Mouse (Mus musculus): Measurements from ENCODE around the gene Aen. TPM values are rescaled to one million over a fixed set of nuclear protein-coding genes. Genes with fewer than 3 reads are reported as not detected.

Aen gene
- total and polyA plus RNA-seq, 2 experiments from 2014 or later = 43.0 to 54.4 TPM

DNA sequence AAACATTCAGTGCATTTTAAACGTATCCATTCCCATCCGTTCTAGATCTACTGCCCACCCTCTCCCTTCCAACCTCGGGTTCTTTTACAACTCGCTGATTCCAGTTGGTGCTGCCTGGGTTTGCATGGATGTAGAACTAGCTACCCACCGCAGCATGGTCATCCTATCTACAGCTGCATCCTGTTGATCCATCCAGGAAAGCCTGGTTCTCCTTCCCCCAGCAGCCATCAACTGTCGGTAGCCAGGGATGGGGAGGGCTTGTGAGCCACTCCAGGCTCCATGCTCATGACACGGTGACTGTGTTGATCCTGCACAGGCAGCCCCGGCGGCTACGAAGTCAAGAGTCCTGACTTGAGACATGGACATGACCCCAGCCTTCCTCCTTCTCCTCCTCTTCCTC is 1.7 kb upstream of the Aen start:
- Histone ChIP-seq H3K9ac (replicated peaks; ENCODE audit: low read length) (no peak overlapping the region), H3K4me1 (ENCODE audit: insufficient read depth, low read length) (peaks cover 4% of the 10 kb centered on the region), H3K4me2 (ENCODE audit: low read depth, low read length) (no peak overlapping the region), H3K9me3 (ENCODE audit: low read length) (no peaks in the 10 kb centered on the region), H3K4me3 (ENCODE audit: low read length) (no peak overlapping the region), H3K27me3 (ENCODE audit: insufficient read depth, low read length) (no peaks in the 10 kb centered on the region), H3K27ac (no peak overlapping the region), H3K36me3 (ENCODE audit: insufficient read depth, low read length) (no peaks in the 10 kb centered on the region)
- no peak for DNase-seq (ENCODE audit: low spot score)
- TF ChIP-seq CTCF (IDR thresholded peaks at IDR 0.05; ENCODE audit: low read depth) = no peak
- 86% methylated on average over 10 of the region's 10 CpGs for WGBS
- ATAC-seq = no peak

- no peaks in the 10 kb centered on the region for H3K36me3 ChIP-seq (ENCODE audit: insufficient read depth, low read length)
- no peak for TF ChIP-seq CTCF (IDR thresholded peaks at IDR 0.05; ENCODE audit: low read depth)
- H3K9ac ChIP-seq (replicated peaks; ENCODE audit: low read length) = peak overlapping the region; percentile 63; the same call in 1 of the 2 replicates
- H3K4me3 ChIP-seq (ENCODE audit: low read length) = peak overlapping the region; percentile 90
- H3K27ac ChIP-seq = no peak overlapping the region
- no peak for DNase-seq (ENCODE audit: low spot score)
- H3K9me3 ChIP-seq (ENCODE audit: low read length) = no peaks in the 10 kb centered on the region
- peaks cover 4% of the 10 kb centered on the region for H3K4me1 ChIP-seq (ENCODE audit: insufficient read depth, low read length)
- 54% methylated on average over 13 of the region's 13 CpGs for whole genome bisulfite sequencing
- peak overlapping the region; percentile 93 for H3K4me2 ChIP-seq (ENCODE audit: low read depth, low read length)
- no peak for ATAC-seq
- no peaks in the 10 kb centered on the region for H3K27me3 ChIP-seq (ENCODE audit: insufficient read depth, low read length)
Observed at GRCm38 (mm10) chr7:78895021-78895652, 517 bp upstream of the Aen start.

DNA sequence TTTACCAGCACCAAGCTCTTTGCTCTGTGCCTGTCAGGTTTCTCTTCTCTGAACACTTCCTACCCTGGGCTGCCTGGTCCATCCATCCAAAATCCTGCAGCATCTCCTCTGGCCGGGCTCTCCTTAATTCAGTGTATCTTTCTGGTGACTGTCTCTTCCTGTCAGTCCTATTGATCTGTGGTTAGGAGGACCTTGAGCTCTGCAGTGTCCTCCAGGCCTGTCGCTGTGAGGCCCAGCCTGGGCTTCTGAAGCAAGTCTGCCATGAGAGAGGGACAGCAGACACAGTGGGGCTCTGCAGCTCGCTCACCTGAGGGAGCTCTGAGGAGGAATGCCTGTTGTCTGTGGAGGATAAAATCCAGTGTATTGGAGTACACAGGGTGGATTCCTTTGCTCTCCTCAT is 1.9 kb downstream of the Aen start:
- 95% methylated on average over 3 of the region's 3 CpGs for WGBS
- no peak for TF ChIP-seq CTCF (IDR thresholded peaks at IDR 0.05; ENCODE audit: low read depth)
- Histone ChIP-seq H3K36me3 (ENCODE audit: insufficient read depth, low read length) (peaks cover 5% of the 10 kb centered on the region; the same call in 1 of the 2 replicates), H3K4me3 (ENCODE audit: low read length) (no peak overlapping the region), H3K27me3 (ENCODE audit: insufficient read depth, low read length) (no peaks in the 10 kb centered on the region), H3K4me2 (ENCODE audit: low read depth, low read length) (no peak overlapping the region), H3K4me1 (ENCODE audit: insufficient read depth, low read length) (peaks cover 4% of the 10 kb centered on the region), H3K27ac (no peak overlapping the region), H3K9ac (replicated peaks; ENCODE audit: low read length) (0 out of 2 replicates have a peak overlapping the region, but pooled peaks have one; percentile 3), H3K9me3 (ENCODE audit: low read length) (no peaks in the 10 kb centered on the region)
- DNase-seq (ENCODE audit: low spot score) (no peak), ATAC-seq (no peak)

DNA sequence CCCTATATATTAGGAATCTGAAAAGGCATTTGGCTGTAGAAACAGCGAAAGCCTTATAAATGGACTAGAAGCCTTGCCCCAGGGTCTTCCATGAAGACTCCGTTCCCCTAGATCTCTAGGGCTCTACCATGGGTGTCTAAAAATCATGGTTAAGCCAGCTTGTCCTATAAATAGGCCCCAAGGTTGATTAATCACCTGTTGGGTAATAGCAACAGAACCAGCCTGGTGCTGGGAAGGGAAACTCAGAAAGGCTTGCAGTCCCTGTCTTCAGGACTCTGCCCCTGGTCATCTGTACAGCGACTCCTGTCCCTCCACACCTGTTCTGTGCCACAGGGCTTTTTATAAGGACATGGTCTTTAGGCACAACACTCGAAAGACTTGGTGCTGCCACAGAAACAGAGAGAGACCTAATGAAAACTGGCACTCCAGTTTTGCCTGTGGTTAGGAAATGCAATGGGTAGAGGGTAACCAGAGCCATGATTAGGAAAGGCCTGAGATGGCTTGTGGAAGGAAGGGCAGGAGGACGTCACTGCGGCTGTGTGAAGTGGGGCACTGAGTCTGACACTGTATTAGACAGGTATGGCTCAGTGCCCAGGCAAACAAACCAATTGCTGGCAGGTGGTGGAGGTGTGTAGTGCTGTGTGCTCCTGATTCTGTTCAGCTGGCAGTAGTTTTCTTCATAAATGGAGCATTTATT is 7.7 kb downstream of the Aen start:
- H3K4me2 ChIP-seq (ENCODE audit: low read depth, low read length) = no peak overlapping the region
- 92% methylated on average over 6 of the region's 6 CpGs for WGBS

DNA sequence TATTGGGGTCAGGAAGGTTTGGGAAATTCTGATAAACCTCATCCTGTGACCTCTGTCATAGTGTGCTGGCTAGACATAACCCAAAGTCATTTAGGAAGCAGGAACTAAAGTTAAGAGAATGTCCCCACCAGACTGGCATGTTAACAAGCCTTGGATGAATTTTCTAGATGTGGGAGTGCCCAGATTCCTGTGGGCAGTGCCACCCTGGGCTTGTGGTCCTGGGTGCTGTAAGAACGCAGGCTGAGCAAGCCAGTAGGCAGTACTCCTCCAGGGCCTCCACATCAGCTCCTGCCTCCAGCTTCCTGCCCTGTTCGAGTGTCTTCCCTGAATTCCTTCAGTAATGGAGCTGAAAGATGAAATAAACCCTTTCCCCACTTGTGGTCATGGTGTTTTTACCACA is 8.5 kb downstream of the Aen start:
- WGBS = 83% methylated on average over 2 of the region's 2 CpGs
- H3K27me3 ChIP-seq (ENCODE audit: insufficient read depth, low read length) = no peaks in the 10 kb centered on the region
- H3K4me2 ChIP-seq (ENCODE audit: low read depth, low read length) = no peak overlapping the region
- ATAC-seq (no peak), DNase-seq (ENCODE audit: low spot score) (no peak)
- no peak overlapping the region for H3K4me3 ChIP-seq (ENCODE audit: low read length)
- H3K9me3 ChIP-seq (ENCODE audit: low read length) = no peaks in the 10 kb centered on the region
- H3K4me1 ChIP-seq (ENCODE audit: insufficient read depth, low read length) = no peaks in the 10 kb centered on the region
- H3K9ac ChIP-seq (replicated peaks; ENCODE audit: low read length) = no peak overlapping the region
- H3K27ac ChIP-seq = no peak overlapping the region
- TF ChIP-seq CTCF (IDR thresholded peaks at IDR 0.05; ENCODE audit: low read depth) = no peak
- H3K36me3 ChIP-seq (ENCODE audit: insufficient read depth, low read length) = peaks cover 7% of the 10 kb centered on the region; the same call in 1 of the 2 replicates

More for the DNA sequence above, 7.7 kb downstream of the Aen start:
- Histone ChIP-seq H3K27ac (no peak overlapping the region), H3K36me3 (ENCODE audit: insufficient read depth, low read length) (peaks cover 7% of the 10 kb centered on the region; the same call in 1 of the 2 replicates), H3K9me3 (ENCODE audit: low read length) (no peaks in the 10 kb centered on the region), H3K4me3 (ENCODE audit: low read length) (no peak overlapping the region), H3K4me1 (ENCODE audit: insufficient read depth, low read length) (no peaks in the 10 kb centered on the region), H3K27me3 (ENCODE audit: insufficient read depth, low read length) (no peaks in the 10 kb centered on the region), H3K9ac (replicated peaks; ENCODE audit: low read length) (no peak overlapping the region)
- DNase-seq (ENCODE audit: low spot score) (no peak), ATAC-seq (no peak)
- no peak for TF ChIP-seq CTCF (IDR thresholded peaks at IDR 0.05; ENCODE audit: low read depth)

DNA sequence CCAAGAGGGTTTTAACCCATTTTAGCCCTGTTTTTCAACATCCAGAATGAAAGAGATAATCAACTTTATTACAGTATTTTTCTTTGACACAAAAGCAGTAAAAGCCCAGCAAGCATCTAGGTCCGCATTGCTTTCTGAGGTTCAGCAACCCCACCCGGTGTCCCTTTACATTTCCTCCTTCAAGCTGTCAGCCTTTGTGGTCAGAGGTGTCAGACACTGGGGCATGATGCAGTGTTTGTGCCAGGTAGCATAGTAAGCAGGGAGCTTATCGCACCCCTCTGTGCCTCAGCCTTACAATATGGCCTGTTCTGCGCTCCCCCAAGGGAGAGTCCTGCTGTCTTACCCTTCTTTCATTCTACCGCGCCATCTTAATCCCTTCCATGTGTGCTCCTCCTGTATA is 13.4 kb downstream of the Aen start:
- H3K27me3 ChIP-seq (ENCODE audit: insufficient read depth, low read length) = no peaks in the 10 kb centered on the region
- TF ChIP-seq CTCF (IDR thresholded peaks at IDR 0.05; ENCODE audit: low read depth) = no peak
- H3K27ac ChIP-seq = no peak overlapping the region
- H3K9ac ChIP-seq (replicated peaks; ENCODE audit: low read length) = no peak overlapping the region
- WGBS = 88% methylated on average over 6 of the region's 6 CpGs
- no peak overlapping the region for H3K4me2 ChIP-seq (ENCODE audit: low read depth, low read length)
- H3K9me3 ChIP-seq (ENCODE audit: low read length) = no peaks in the 10 kb centered on the region
- no peak overlapping the region for H3K4me3 ChIP-seq (ENCODE audit: low read length)
- H3K4me1 ChIP-seq (ENCODE audit: insufficient read depth, low read length) = peaks cover 11% of the 10 kb centered on the region
- DNase-seq (ENCODE audit: low spot score) = no peak
- no peaks in the 10 kb centered on the region; the same call in 1 of the 2 replicates for H3K36me3 ChIP-seq (ENCODE audit: insufficient read depth, low read length)
- no peak for ATAC-seq

All from hindbrain, postnatal 0 days (tissue).